Mouse (Mus musculus) kidney, postnatal 25 days (tissue): ENCODE measurements at regions not wholly inside any gene's neighbourhood (a gene's known extent, or its start where the extent isn't known, plus 50 kb on each side); places are given as distances from the start of the nearest gene placed in this dataset.

ENCODE experiments used
- DNase-seq, 2 experiments: peaks; one replicate each; pipeline ENCODE4 v3.0.0; 2021; ENCODE audit warnings: mixed read lengths in 2 of 2

- no peak for DNase-seq
Measured at GRCm38 (mm10) chr11:111583606-111584005, 517.6 kb downstream of the Kcnj2 start.

- no peak for DNase-seq
Measured at GRCm38 (mm10) chr11:111599456-111599855, 533.5 kb downstream of the Kcnj2 start.

- no peak for DNase-seq
Measured at GRCm38 (mm10) chr11:111605146-111605545, 539.2 kb downstream of the Kcnj2 start.

GRCm38 (mm10) chr11:111610522-111611015 is 544.6 kb downstream of the Kcnj2 start:
- DNase-seq = no peak

GRCm38 (mm10) chr11:111643603-111644002 is 577.6 kb downstream of the Kcnj2 start:
- no peak for DNase-seq

- no peak for DNase-seq
Measured at GRCm38 (mm10) chr11:111652882-111653281, 586.9 kb downstream of the Kcnj2 start.

GRCm38 (mm10) chr11:111657778-111658177 is 591.8 kb downstream of the Kcnj2 start:
- no peak for DNase-seq

- DNase-seq = no peak
Measured at GRCm38 (mm10) chr11:111658362-111659309, 592.7 kb downstream of the Kcnj2 start.

GRCm38 (mm10) chr11:111663269-111663668 is 597.3 kb downstream of the Kcnj2 start:
- DNase-seq = no peak

- no peak for DNase-seq
Measured at GRCm38 (mm10) chr11:111666336-111666735, 600.4 kb downstream of the Kcnj2 start.

GRCm38 (mm10) chr11:111671865-111672264 is 605.9 kb downstream of the Kcnj2 start:
- no peak for DNase-seq

- no peak for DNase-seq
Measured at GRCm38 (mm10) chr11:111675673-111676072, 609.7 kb downstream of the Kcnj2 start.

- no peak for DNase-seq
Measured at GRCm38 (mm10) chr11:111682341-111682740, 616.4 kb downstream of the Kcnj2 start.

GRCm38 (mm10) chr11:111683909-111684308 is 617.9 kb downstream of the Kcnj2 start:
- no peak for DNase-seq

GRCm38 (mm10) chr11:111687769-111688168 is 621.8 kb downstream of the Kcnj2 start:
- no peak for DNase-seq

GRCm38 (mm10) chr11:111688186-111688860 is 622.4 kb downstream of the Kcnj2 start:
- DNase-seq = no peak

- no peak for DNase-seq
Measured at GRCm38 (mm10) chr11:111689899-111690298, 623.9 kb downstream of the Kcnj2 start.

- no peak for DNase-seq
Measured at GRCm38 (mm10) chr11:111691512-111691911, 625.5 kb downstream of the Kcnj2 start.

- DNase-seq = no peak
Measured at GRCm38 (mm10) chr11:111696668-111697067, 630.7 kb downstream of the Kcnj2 start.

- DNase-seq = no peak
Measured at GRCm38 (mm10) chr11:111699862-111700261, 633.9 kb downstream of the Kcnj2 start.

- no peak for DNase-seq
Measured at GRCm38 (mm10) chr11:111706882-111707281, 640.9 kb downstream of the Kcnj2 start.

GRCm38 (mm10) chr11:111715401-111715800 is 649.4 kb downstream of the Kcnj2 start:
- DNase-seq = no peak

- no peak for DNase-seq
Measured at GRCm38 (mm10) chr11:111722276-111722675, 656.3 kb downstream of the Kcnj2 start.

GRCm38 (mm10) chr11:111728148-111728547 is 662.2 kb downstream of the Kcnj2 start:
- no peak for DNase-seq
